Mouse (Mus musculus): Measurements from ENCODE around the gene Gm6351.
"Not testable (repeated sequence)": the region's sequence is repeated elsewhere in the genome, so short reads cannot be mapped to it uniquely, and the experiment has no call there.

The Gm6351 gene

GRCm38 (mm10) chr5:94076085-94076484, at the start of gene Gm6351:
Gene Gm6351 (plus strand): TSS chr5:94076385.
- not testable (repeated sequence) for DNase-seq (ENCODE audit: low spot score)

GRCm38 (mm10) chr5:94070445-94070844, 5.7 kb upstream of the Gm6351 start, which contains the start of gene BC061212:
Gene BC061212 (minus strand): TSS chr5:94070545.
- not testable (repeated sequence) for DNase-seq (ENCODE audit: low spot score)
